In genomic region chr2:166370776-166371175, GRCm38 (mm10) we compare ENCODE assay signal across 16 mouse cellular contexts.
"Had no signal": no experiment of that assay in that cellular context is flagged by ENCODE, and none has a peak within 500 bp of the region (broad histone marks: within the 10 kb centered on the region; RNA-seq: fewer than 3 reads in every experiment).

No protein-coding gene starts in this region.

- H3K9ac ChIP-seq: liver, embryonic 13.5 days; neural tube, embryonic 12.5 days; neural tube, embryonic 15.5 days had no signal

- H3K27me3 ChIP-seq: neural tube, embryonic 12.5 days; neural tube, embryonic 15.5 days had no signal

- H3K27ac ChIP-seq: kidney, postnatal 0 days; layer of hippocampus, adult 2 months; liver, embryonic 13.5 days; neural tube, embryonic 12.5 days; neural tube, embryonic 15.5 days had no signal

- H3K4me3 ChIP-seq: layer of hippocampus, adult 2 months; liver, embryonic 13.5 days; neural tube, embryonic 12.5 days; neural tube, embryonic 15.5 days had no signal

- H3K9me3 ChIP-seq: neural tube, embryonic 15.5 days had no signal

- H3K4me1 ChIP-seq: liver, embryonic 13.5 days; neural tube, embryonic 12.5 days; neural tube, embryonic 15.5 days had no signal

- DNase-seq: kidney, adult 2 months; kidney, postnatal 25 days; layer of hippocampus, adult 9-11 months; liver, embryonic 13.5 days; lung, adult 2 months; lung, postnatal 14 days; lung, postnatal 4 days; midbrain, embryonic 14.5 days; right cerebral cortex, postnatal 25 days; thymus, adult 2 months; thymus, postnatal 25 days had no signal

- H3K4me2 ChIP-seq: liver, embryonic 13.5 days; midbrain, embryonic 11.5 days; neural tube, embryonic 12.5 days; neural tube, embryonic 15.5 days had no signal

- H3K36me3 ChIP-seq: liver, embryonic 13.5 days; neural tube, embryonic 12.5 days; neural tube, embryonic 15.5 days had no signal
